Mouse (Mus musculus) cerebellum, adult 2 months (tissue): ENCODE measurements around the gene Tanc1.

Experiments
- CTCF ChIP-seq: fragments of 200-500 bp; IDR thresholded peaks from 2 replicates; pipeline ENCODE4 v1.5.1; 2011; ENCODE audit warnings: low read depth, mild to moderate bottlenecking, control low read depth, low read length, moderate library complexity, borderline replicate concordance; ENCODE audit not compliant: insufficient read depth
- POLR2A ChIP-seq: fragments of 200-500 bp; IDR thresholded peaks from 2 replicates; pipeline ENCODE4 v1.6.1; 2011; ENCODE audit warnings: low read length, control low read depth, borderline replicate concordance; ENCODE audit not compliant: insufficient read depth

- TF ChIP-seq CTCF (no peak), POLR2A (no peak)
Measured at GRCm38 (mm10) chr2:59598286-59598685, 13.6 kb upstream of the Tanc1 start.
